Mouse (Mus musculus): ENCODE data around the gene Smad5. TPM values are rescaled to one million over a fixed set of nuclear protein-coding genes. Genes with fewer than 3 reads are reported as not detected.

Gene Smad5
- polyA plus RNA-seq, 1 experiment = 12.7 TPM

DNA sequence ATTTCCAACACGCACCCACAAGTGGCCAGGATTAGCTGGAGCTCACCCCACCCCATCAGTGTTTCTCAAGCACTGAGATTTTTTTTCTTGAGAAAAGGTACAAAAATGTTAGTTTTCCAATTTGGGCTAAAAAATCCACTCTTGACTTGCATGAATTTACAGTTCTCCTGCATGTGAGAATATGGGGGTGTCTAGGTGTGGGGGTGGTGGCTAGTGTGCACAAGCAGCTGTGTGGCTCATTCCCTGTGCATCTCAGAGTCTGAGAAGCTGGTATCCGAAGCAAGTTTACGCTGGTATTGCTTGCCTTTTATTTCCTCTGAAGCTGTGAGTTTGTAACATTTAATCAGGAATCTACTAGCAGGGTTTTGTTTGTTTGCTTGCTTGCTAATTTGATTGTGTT lies 87.9 kb downstream of the Smad5 start:
- no peaks in the 10 kb centered on the region for H3K79me2 ChIP-seq (ENCODE audit: control insufficient read depth, insufficient read depth)
- no peak overlapping the region for H3K4me3 ChIP-seq
- TF ChIP-seq USF1 (IDR thresholded peaks at IDR 0.05; ENCODE audit: low read depth) (no peak), CEBPB (IDR thresholded peaks at IDR 0.05; ENCODE audit: insufficient read depth, poor library complexity, severe bottlenecking) (no peak), E2F4 (IDR thresholded peaks at IDR 0.05; ENCODE audit: insufficient read depth) (no peak), MYOG (IDR thresholded peaks at IDR 0.05; ENCODE audit: control insufficient read depth in 1 of 3, insufficient read depth in 1 of 3, insufficient read length in 2 of 3, low read depth in 2 of 3) (no peak), REST (IDR thresholded peaks at IDR 0.05; ENCODE audit: insufficient read depth, insufficient read length) (no peak), MYOD1 (IDR thresholded peaks at IDR 0.05; ENCODE audit: control insufficient read depth in 1 of 3, insufficient read length in 2 of 3, low read depth in 2 of 3) (no peak), POLR2AphosphoS2 (IDR thresholded peaks at IDR 0.05; ENCODE audit: insufficient read length, low read depth) (no peak), MAX (IDR thresholded peaks at IDR 0.05; ENCODE audit: low read depth) (no peak)
- H3ac ChIP-seq (ENCODE audit: control insufficient read depth, insufficient read length) = no peak overlapping the region
- peaks cover 16% of the 10 kb centered on the region for H3K27me3 ChIP-seq (ENCODE audit: control insufficient read depth, insufficient read depth, insufficient read length)
- H3K4me2 ChIP-seq (ENCODE audit: low read depth) = no peak overlapping the region
- no peaks in the 10 kb centered on the region for H3K36me3 ChIP-seq (ENCODE audit: control insufficient read depth, insufficient read depth)

Other genes starting within 250 kb of the Smad5 start
- gene Il9, start 220.8 kb upstream of the Smad5 start, polyA plus RNA-seq (2012; fragmentation: generic; extraction: Trizol) = not detected
- 0.20 TPM for gene Fbxl21, start 180.5 kb upstream of the Smad5 start, polyA plus RNA-seq (2012; fragmentation: generic; extraction: Trizol)
- not detected for gene Lect2, start 154.5 kb upstream of the Smad5 start, polyA plus RNA-seq (2012; fragmentation: generic; extraction: Trizol)
- gene Tgfbi, start 93.5 kb upstream of the Smad5 start, polyA plus RNA-seq (2012; fragmentation: generic; extraction: Trizol) = 1.8 TPM
- gene Gm45623, start 50.8 kb downstream of the Smad5 start, polyA plus RNA-seq (2012; fragmentation: generic; extraction: Trizol) = not detected
- 0.01 TPM for gene Trpc7, start 193.0 kb downstream of the Smad5 start, polyA plus RNA-seq (2012; fragmentation: generic; extraction: Trizol)